Mouse (Mus musculus): Measurements from ENCODE around the gene Rras2. TPM values are rescaled to one million over a fixed set of nuclear protein-coding genes. Genes with fewer than 3 reads are reported as not detected.

The Rras2 gene
- 77.1 TPM for polyA plus RNA-seq (2014; fragmentation: Illumina TruSeq; extraction: RNeasy Lipid Tissue Mini Kit (QIAGEN cat#74804); ENCODE audit: low read depth, low replicate concordance)

GRCm38 (mm10) chr7:114117444-114117905 lies at the start of gene Rras2:
Gene Rras2 (minus strand): TSS chr7:114117781.

Other genes with a start within 250 kb of the Rras2 start
- 244 TPM for gene Copb1, start 136.9 kb upstream of the Rras2 start, polyA plus RNA-seq (2014; fragmentation: Illumina TruSeq; extraction: RNeasy Lipid Tissue Mini Kit (QIAGEN cat#74804); ENCODE audit: low read depth, low replicate concordance)
- gene Psma1, start 158.3 kb upstream of the Rras2 start, polyA plus RNA-seq (2014; fragmentation: Illumina TruSeq; extraction: RNeasy Lipid Tissue Mini Kit (QIAGEN cat#74804); ENCODE audit: low read depth, low replicate concordance) = 358 TPM